Mouse (Mus musculus) neural tube, embryonic 12.5 days (tissue): ENCODE results near the gene Kif22. TPM values are rescaled to one million over a fixed set of nuclear protein-coding genes. Genes with fewer than 3 reads are reported as not detected.

Experiments used
- ATAC-seq: fragments of 200-750 bp; cut with Nextera tagmentation; 2 replicates; pipeline ENCODE4 v1.8.0; 2017; ENCODE audit warnings: low read depth, mild to moderate bottlenecking, moderate TSS enrichment, moderate library complexity; ENCODE audit not compliant: low FRiP score
- H3K27ac ChIP-seq: fragments of 300-500 bp; sonication (generic); 2 replicates; pipeline ENCODE4 v1.5.1; 2016
- H3K27me3 ChIP-seq: fragments of 300-500 bp; sonication (generic); replicated peaks from 2 replicates; pipeline ENCODE4 v1.6.1; 2016; ENCODE audit warnings: mild to moderate bottlenecking
- H3K36me3 ChIP-seq: fragments of 300-500 bp; sonication (generic); 2 replicates; pipeline ENCODE4 v1.6.1; 2016; ENCODE audit warnings: mild to moderate bottlenecking
- H3K4me1 ChIP-seq: fragments of 300-500 bp; sonication (generic); 2 replicates; pipeline ENCODE4 v1.6.1; 2016
- H3K4me2 ChIP-seq: fragments of 300-500 bp; sonication (generic); replicated peaks from 2 replicates; pipeline ENCODE4 v1.6.1; 2016; ENCODE audit warnings: mild to moderate bottlenecking
- H3K4me3 ChIP-seq: fragments of 300-500 bp; sonication (generic); 2 replicates; pipeline ENCODE4 v1.5.1; 2016
- H3K9ac ChIP-seq: fragments of 300-500 bp; sonication (generic); 2 replicates; pipeline ENCODE4 v1.6.1; 2016; ENCODE audit warnings: mild to moderate bottlenecking
- H3K9me3 ChIP-seq: fragments of 300-500 bp; sonication (generic); 2 replicates; pipeline ENCODE4 v1.6.1; 2016; ENCODE audit warnings: mild to moderate bottlenecking
- WGBS: fragments of 180-500 bp; shearing (Covaris S2); methylation state at CpG from one replicate; pipeline ENCODE4 v1.1.7; 2016; 5-methylcytosine and 5-hydroxymethylcytosine counted together
- polyA plus RNA-seq: library from polyadenylated mRNA; unstranded; fragments of >200 nt; fragmentation: Nextera tagmentation; extraction: Ambion mirVana; gene quantifications from 2 replicates; pipeline ENCODE4 v1.2.1, GENCODE M21; 2016

The Kif22 gene
- polyA plus RNA-seq, 1 experiment from 2014 or later, result 93.0 TPM

- Histone ChIP-seq H3K4me2 (no peak overlapping the region), H3K36me3 (peaks cover 27% of the 10 kb centered on the region), H3K27me3 (no peaks in the 10 kb centered on the region), H3K4me1 (peaks cover 33% of the 10 kb centered on the region), H3K27ac (no peak overlapping the region), H3K9ac (no peak overlapping the region), H3K9me3 (no peaks in the 10 kb centered on the region), H3K4me3 (no peak overlapping the region)
- ATAC-seq, result no peak
- 96% methylated on average over 10 of the region's 10 CpGs for WGBS
Observed at GRCm38 (mm10) chr7:127012845-127013244, 29.4 kb downstream of the Kif22 start.

GRCm38 (mm10) chr7:127012374-127012773 is 29.9 kb downstream of the Kif22 start:
- no peak overlapping the region for H3K4me2 ChIP-seq
- H3K4me1 ChIP-seq, result peaks cover 30% of the 10 kb centered on the region
- H3K36me3 ChIP-seq, result peaks cover 27% of the 10 kb centered on the region
- 93% methylated on average over 6 of the region's 6 CpGs for WGBS
- H3K4me3 ChIP-seq, result no peak overlapping the region
- ATAC-seq, result no peak
- no peak overlapping the region for H3K9ac ChIP-seq
- no peaks in the 10 kb centered on the region for H3K27me3 ChIP-seq
- no peak overlapping the region for H3K27ac ChIP-seq
- no peaks in the 10 kb centered on the region for H3K9me3 ChIP-seq

GRCm38 (mm10) chr7:127011717-127012116 is 30.6 kb downstream of the Kif22 start:
- Histone ChIP-seq H3K4me2 (no peak overlapping the region), H3K27ac (no peak overlapping the region), H3K36me3 (peaks cover 27% of the 10 kb centered on the region), H3K27me3 (no peaks in the 10 kb centered on the region), H3K4me1 (peaks cover 30% of the 10 kb centered on the region), H3K9me3 (no peaks in the 10 kb centered on the region), H3K9ac (no peak overlapping the region), H3K4me3 (no peak overlapping the region)
- no peak for ATAC-seq
- 72% methylated on average over 2 of the region's 2 CpGs for WGBS

- Histone ChIP-seq H3K4me3 (no peak overlapping the region), H3K4me2 (no peak overlapping the region), H3K9me3 (no peaks in the 10 kb centered on the region), H3K27ac (no peak overlapping the region), H3K27me3 (no peaks in the 10 kb centered on the region), H3K36me3 (peaks cover 27% of the 10 kb centered on the region), H3K9ac (no peak overlapping the region), H3K4me1 (peaks cover 28% of the 10 kb centered on the region)
- WGBS, result 94% methylated on average over 2 of the region's 2 CpGs
- ATAC-seq, result no peak
Observed at GRCm38 (mm10) chr7:127011051-127011450, 31.2 kb downstream of the Kif22 start.

- no peak overlapping the region for H3K9ac ChIP-seq
- peaks cover 12% of the 10 kb centered on the region for H3K4me1 ChIP-seq
- H3K36me3 ChIP-seq, result peaks cover 17% of the 10 kb centered on the region
- no peak overlapping the region for H3K4me2 ChIP-seq
- H3K27ac ChIP-seq, result no peak overlapping the region
- H3K9me3 ChIP-seq, result no peaks in the 10 kb centered on the region
- no peak overlapping the region for H3K4me3 ChIP-seq
- H3K27me3 ChIP-seq, result no peaks in the 10 kb centered on the region
- WGBS, result 88% methylated on average over 17 of the region's 17 CpGs
- no peak for ATAC-seq
Observed at GRCm38 (mm10) chr7:127009307-127010085, 32.8 kb downstream of the Kif22 start.

GRCm38 (mm10) chr7:127008239-127009019 is 33.8 kb downstream of the Kif22 start:
- WGBS, result 66% methylated on average over 9 of the region's 9 CpGs
- Histone ChIP-seq H3K27ac (peak overlapping the region; percentile 20; the same call in 1 of the 2 replicates), H3K9me3 (no peaks in the 10 kb centered on the region), H3K9ac (peak overlapping the region; percentile 40; the same call in 1 of the 2 replicates), H3K36me3 (peaks cover 6% of the 10 kb centered on the region), H3K4me3 (no peak overlapping the region), H3K4me1 (peaks cover 7% of the 10 kb centered on the region; the same call in 1 of the 2 replicates), H3K4me2 (no peak overlapping the region), H3K27me3 (no peaks in the 10 kb centered on the region)
- ATAC-seq, result no peak

GRCm38 (mm10) chr7:127007313-127008024 is 34.8 kb downstream of the Kif22 start:
- Histone ChIP-seq H3K27me3 (no peaks in the 10 kb centered on the region), H3K9ac (no peak overlapping the region), H3K27ac (no peak overlapping the region), H3K4me2 (no peak overlapping the region), H3K4me3 (no peak overlapping the region), H3K4me1 (peaks cover 7% of the 10 kb centered on the region; the same call in 1 of the 2 replicates), H3K36me3 (no peaks in the 10 kb centered on the region), H3K9me3 (no peaks in the 10 kb centered on the region)
- 84% methylated on average over 6 of the region's 6 CpGs for WGBS
- ATAC-seq, result no peak

GRCm38 (mm10) chr7:127004122-127004875 is 38.0 kb downstream of the Kif22 start:
- WGBS, result 90% methylated on average over 4 of the region's 4 CpGs
- H3K27me3 ChIP-seq, result no peaks in the 10 kb centered on the region
- H3K36me3 ChIP-seq, result no peaks in the 10 kb centered on the region
- H3K4me1 ChIP-seq, result peaks cover 7% of the 10 kb centered on the region; the same call in 1 of the 2 replicates
- no peak overlapping the region for H3K4me2 ChIP-seq
- H3K9ac ChIP-seq, result no peak overlapping the region
- H3K4me3 ChIP-seq, result no peak overlapping the region
- no peak overlapping the region for H3K27ac ChIP-seq
- no peaks in the 10 kb centered on the region for H3K9me3 ChIP-seq
- ATAC-seq, result no peak

GRCm38 (mm10) chr7:127003620-127004019 is 38.7 kb downstream of the Kif22 start:
- H3K27me3 ChIP-seq, result no peaks in the 10 kb centered on the region

GRCm38 (mm10) chr7:126999568-126999967 is 42.7 kb downstream of the Kif22 start:
- no peak overlapping the region for H3K27ac ChIP-seq
- H3K4me3 ChIP-seq, result no peak overlapping the region
- ATAC-seq, result no peak
- H3K36me3 ChIP-seq, result no peaks in the 10 kb centered on the region
- no peaks in the 10 kb centered on the region for H3K27me3 ChIP-seq
- H3K9ac ChIP-seq, result no peak overlapping the region
- H3K4me2 ChIP-seq, result no peak overlapping the region
- 89% methylated on average over 10 of the region's 10 CpGs for WGBS
- H3K9me3 ChIP-seq, result no peaks in the 10 kb centered on the region
- H3K4me1 ChIP-seq, result no peaks in the 10 kb centered on the region

More at GRCm38 (mm10) chr7:127003620-127004019, 38.7 kb downstream of the Kif22 start:
- H3K4me2 ChIP-seq, result no peak overlapping the region
- no peak for ATAC-seq
- H3K4me3 ChIP-seq, result no peak overlapping the region
- WGBS, result 92% methylated on average over 5 of the region's 5 CpGs
- peaks cover 3% of the 10 kb centered on the region; the same call in 1 of the 2 replicates for H3K4me1 ChIP-seq
- no peak overlapping the region for H3K9ac ChIP-seq
- no peak overlapping the region for H3K27ac ChIP-seq
- H3K9me3 ChIP-seq, result no peaks in the 10 kb centered on the region
- no peaks in the 10 kb centered on the region for H3K36me3 ChIP-seq

GRCm38 (mm10) chr7:126996449-126996848 is 45.8 kb downstream of the Kif22 start:
- H3K9me3 ChIP-seq, result no peaks in the 10 kb centered on the region
- H3K4me1 ChIP-seq, result no peaks in the 10 kb centered on the region
- no peak overlapping the region for H3K4me3 ChIP-seq
- 87% methylated on average over 4 of the region's 4 CpGs for WGBS
- H3K27ac ChIP-seq, result no peak overlapping the region
- no peak overlapping the region for H3K4me2 ChIP-seq
- no peaks in the 10 kb centered on the region for H3K36me3 ChIP-seq
- H3K27me3 ChIP-seq, result no peaks in the 10 kb centered on the region
- H3K9ac ChIP-seq, result no peak overlapping the region
- ATAC-seq, result no peak
